Mouse (Mus musculus): ENCODE measurements around the gene Kcne2. TPM values are rescaled to one million over a fixed set of nuclear protein-coding genes. Genes with fewer than 3 reads are reported as not detected.
A peak's percentile ranks its signal among the peaks of the same experiment; 100 is the strongest.

Kcne2 gene
- 0.15 and 0.41 TPM in 2 replicates for polyA plus RNA-seq (2015; fragmentation: Nextera tagmentation; extraction: Ambion mirVana)

DNA sequence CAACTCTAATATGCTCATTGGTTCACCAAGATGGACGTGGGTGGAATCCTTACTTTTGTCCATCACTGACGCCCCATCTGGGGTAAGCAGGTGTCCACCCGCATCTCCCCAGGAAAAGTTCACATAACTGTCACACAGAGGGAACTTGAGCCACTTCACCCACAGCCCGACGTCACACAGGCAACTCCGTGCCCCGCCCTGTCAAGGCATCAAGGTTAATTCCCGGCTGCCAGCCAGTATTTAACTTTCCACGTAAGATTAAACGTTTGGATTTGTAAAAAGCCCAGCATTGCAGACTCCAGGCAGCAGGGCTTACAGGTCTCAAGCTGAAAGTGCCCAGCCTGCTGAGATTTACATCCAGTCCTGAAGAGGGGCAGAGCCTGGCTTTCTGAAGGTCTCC, at the start of gene Kcne2:
Gene Kcne2 (plus strand): TSS at position 289 of the 400 bp plus-strand sequence.
- Histone ChIP-seq H3K9ac (no peak within 1 kb of the TSS), H3K27me3 (peaks cover 3% of the 10 kb centered on the region; the same call in 1 of the 2 replicates), H3K9me3 (no peaks in the 10 kb centered on the region), H3K4me3 (no peak within 1 kb of the TSS), H3K27ac (no peak within 1 kb of the TSS), H3K4me2 (no peak within 1 kb of the TSS), H3K36me3 (no peaks in the 10 kb centered on the region), H3K4me1 (no peaks in the 10 kb centered on the region)
- no peak for ATAC-seq (ENCODE audit: insufficient number of reproducible peaks, insufficient read depth, low FRiP score, low TSS enrichment, low read depth)
- 56% methylated on average over 10 of the region's 10 CpGs for WGBS

DNA sequence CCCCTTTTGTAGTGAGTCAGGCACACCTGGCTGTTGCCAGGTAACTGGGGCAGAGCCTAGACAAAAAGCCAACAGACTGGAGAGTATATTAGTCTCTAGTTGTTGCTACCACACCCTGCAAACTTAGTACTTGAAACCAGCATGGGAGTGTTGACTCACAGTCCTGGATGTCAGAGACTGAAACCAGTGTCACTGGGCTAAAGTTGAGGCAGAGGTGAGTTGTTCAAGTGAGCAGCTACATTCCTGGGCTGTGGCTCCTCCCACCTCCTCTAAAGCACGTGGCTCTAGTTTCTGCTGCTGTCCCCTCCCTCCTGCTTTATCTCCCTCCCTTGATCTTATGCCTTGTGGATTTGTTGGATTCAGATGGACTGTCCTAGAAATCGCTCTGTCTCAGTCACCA, 46.3 kb upstream of the Kcne2 start:
- Histone ChIP-seq H3K27me3 (peaks cover 10% of the 10 kb centered on the region; the same call in 1 of the 2 replicates), H3K27ac (no peak overlapping the region), H3K36me3 (no peaks in the 10 kb centered on the region), H3K4me1 (peaks cover 18% of the 10 kb centered on the region), H3K4me2 (no peak overlapping the region), H3K9ac (no peak overlapping the region), H3K9me3 (no peaks in the 10 kb centered on the region), H3K4me3 (no peak overlapping the region)
- ATAC-seq (ENCODE audit: insufficient number of reproducible peaks, insufficient read depth, low FRiP score, low TSS enrichment, low read depth): no peak
- WGBS: 39% methylated on average over 2 of the region's 2 CpGs

DNA sequence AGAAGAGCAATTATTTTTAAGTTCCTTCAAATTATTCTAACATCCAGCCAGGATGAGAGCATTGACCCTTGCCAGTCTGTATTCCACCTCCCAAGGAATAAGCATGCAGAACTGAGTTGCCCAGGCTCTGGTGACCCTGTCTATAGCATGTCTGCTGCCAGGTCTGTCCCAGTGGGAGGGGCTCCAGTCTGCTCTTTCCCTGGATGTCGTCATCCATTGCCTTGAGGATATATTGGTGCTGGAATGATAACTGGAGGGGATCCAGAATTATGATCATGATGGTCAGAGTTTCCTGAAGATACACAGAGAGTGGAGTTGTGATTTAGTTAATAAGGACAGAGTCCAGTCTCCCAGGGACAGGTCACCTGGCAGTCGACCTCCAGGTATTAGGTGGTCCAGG, 45.2 kb upstream of the Kcne2 start:
- H3K4me3 ChIP-seq: no peak overlapping the region
- 65% methylated on average over 2 of the region's 2 CpGs for WGBS

DNA sequence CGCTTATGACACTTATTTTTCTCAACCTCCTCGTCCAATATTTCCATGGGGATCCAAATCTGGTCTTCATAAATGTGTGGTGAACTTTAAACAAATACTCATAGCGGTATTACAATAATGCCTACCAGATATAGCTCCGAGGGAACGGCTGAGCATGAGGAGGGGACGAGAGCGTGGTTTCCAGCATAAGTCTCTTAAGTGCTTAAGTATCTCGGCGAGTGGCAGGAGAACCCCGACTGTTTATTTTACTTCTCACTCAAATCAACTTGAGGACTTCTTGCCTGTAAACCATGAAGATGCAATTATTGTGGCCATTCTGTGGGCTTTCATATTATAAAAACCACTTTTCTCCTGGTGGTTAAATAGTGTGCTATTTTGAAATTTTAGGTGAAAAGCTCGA, 44.5 kb upstream of the Kcne2 start:
- Histone ChIP-seq H3K4me3 (no peak overlapping the region), H3K4me1 (peaks cover 18% of the 10 kb centered on the region), H3K27ac (peak overlapping the region; percentile 51; the same call in 1 of the 2 replicates), H3K9ac (no peak overlapping the region), H3K27me3 (peaks cover 18% of the 10 kb centered on the region), H3K36me3 (no peaks in the 10 kb centered on the region), H3K9me3 (no peaks in the 10 kb centered on the region), H3K4me2 (peak overlapping the region; percentile 39)
- no peak for ATAC-seq (ENCODE audit: insufficient number of reproducible peaks, insufficient read depth, low FRiP score, low TSS enrichment, low read depth)
- 33% methylated on average over 11 of the region's 11 CpGs for WGBS

More for the DNA sequence above, 45.2 kb upstream of the Kcne2 start:
- ATAC-seq (ENCODE audit: insufficient number of reproducible peaks, insufficient read depth, low FRiP score, low TSS enrichment, low read depth): no peak
- Histone ChIP-seq H3K27me3 (peaks cover 13% of the 10 kb centered on the region; the same call in 1 of the 2 replicates), H3K9me3 (no peaks in the 10 kb centered on the region), H3K4me1 (peaks cover 18% of the 10 kb centered on the region), H3K36me3 (no peaks in the 10 kb centered on the region), H3K9ac (no peak overlapping the region), H3K27ac (no peak overlapping the region), H3K4me2 (no peak overlapping the region)

DNA sequence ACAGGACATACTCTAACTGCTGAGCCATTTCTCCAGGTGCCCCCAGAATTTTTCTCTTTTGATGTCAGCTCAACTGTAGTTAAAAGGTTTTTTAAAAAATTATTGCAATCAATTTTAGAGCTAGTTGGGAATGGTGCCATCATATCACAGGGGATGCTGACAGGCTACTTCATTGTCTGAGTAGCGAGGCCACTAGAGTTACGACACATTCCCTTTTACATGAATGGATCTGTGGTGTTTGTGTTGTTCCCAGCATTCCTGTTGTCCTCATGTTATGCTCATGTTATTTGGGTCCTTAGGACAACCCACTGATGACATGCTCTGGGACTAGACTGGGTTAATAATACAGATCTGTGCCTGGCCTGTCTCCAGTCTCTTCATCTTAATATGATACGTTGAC, 42.5 kb upstream of the Kcne2 start:
- Histone ChIP-seq H3K4me2 (no peak overlapping the region), H3K9ac (no peak overlapping the region), H3K4me3 (no peak overlapping the region), H3K9me3 (no peaks in the 10 kb centered on the region), H3K36me3 (no peaks in the 10 kb centered on the region), H3K4me1 (peaks cover 31% of the 10 kb centered on the region), H3K27me3 (peaks cover 17% of the 10 kb centered on the region), H3K27ac (no peak overlapping the region)
- WGBS: 83% methylated on average over 3 of the region's 3 CpGs
- no peak for ATAC-seq (ENCODE audit: insufficient number of reproducible peaks, insufficient read depth, low FRiP score, low TSS enrichment, low read depth)

DNA sequence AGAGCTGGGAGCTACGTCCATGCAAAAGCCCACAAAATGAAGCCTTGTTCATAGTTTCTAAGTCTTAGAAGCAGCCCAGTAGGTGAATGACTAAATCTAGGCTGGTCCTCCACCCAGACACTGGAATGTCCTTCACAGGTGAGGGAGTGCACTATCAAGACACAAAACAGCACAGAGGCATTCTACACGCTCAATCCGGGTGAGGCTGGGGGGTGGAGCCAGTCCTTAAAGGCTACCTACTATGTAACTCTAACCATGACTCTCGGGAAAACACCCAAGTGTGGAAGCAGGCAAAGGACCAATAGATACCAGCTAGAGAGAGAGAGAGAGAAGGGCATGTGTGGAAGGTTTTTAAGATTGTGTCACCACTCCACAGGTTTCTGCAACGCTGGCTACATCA, 41.7 kb upstream of the Kcne2 start:
- no peaks in the 10 kb centered on the region for H3K9me3 ChIP-seq
- peaks cover 31% of the 10 kb centered on the region for H3K4me1 ChIP-seq
- H3K4me3 ChIP-seq: no peak overlapping the region
- no peak overlapping the region for H3K27ac ChIP-seq
- H3K36me3 ChIP-seq: no peaks in the 10 kb centered on the region
- no peak overlapping the region for H3K9ac ChIP-seq
- H3K4me2 ChIP-seq: no peak overlapping the region
- 81% methylated on average over 5 of the region's 5 CpGs for WGBS
- ATAC-seq (ENCODE audit: insufficient number of reproducible peaks, insufficient read depth, low FRiP score, low TSS enrichment, low read depth): no peak
- H3K27me3 ChIP-seq: peaks cover 17% of the 10 kb centered on the region

DNA sequence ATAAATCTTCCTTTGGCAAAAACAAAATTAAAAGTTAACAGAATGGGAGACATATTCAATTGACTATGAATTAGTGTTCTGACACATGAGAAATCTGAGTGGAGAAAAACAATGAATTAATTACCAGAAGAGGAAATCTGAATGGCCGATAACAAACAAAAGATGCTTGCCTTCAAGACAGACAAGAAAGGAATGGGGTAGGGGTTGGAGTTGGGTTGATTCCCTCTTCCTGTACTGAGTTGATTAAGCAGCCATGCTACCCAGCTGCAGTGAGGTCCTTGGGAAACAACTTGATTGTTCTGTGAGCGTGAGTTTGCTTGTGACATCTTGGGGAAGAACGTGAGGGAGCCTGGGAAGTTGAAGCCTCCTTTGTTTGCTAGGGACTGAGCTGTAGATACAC, 37.9 kb upstream of the Kcne2 start:
- no peaks in the 10 kb centered on the region for H3K9me3 ChIP-seq
- H3K4me3 ChIP-seq: no peak overlapping the region
- no peak overlapping the region for H3K9ac ChIP-seq
- H3K27ac ChIP-seq: no peak overlapping the region
- no peak overlapping the region for H3K4me2 ChIP-seq
- no peaks in the 10 kb centered on the region for H3K36me3 ChIP-seq
- ATAC-seq (ENCODE audit: insufficient number of reproducible peaks, insufficient read depth, low FRiP score, low TSS enrichment, low read depth): no peak
- 87% methylated on average over 3 of the region's 3 CpGs for WGBS
- peaks cover 13% of the 10 kb centered on the region for H3K4me1 ChIP-seq
- peaks cover 17% of the 10 kb centered on the region; the same call in 1 of the 2 replicates for H3K27me3 ChIP-seq

DNA sequence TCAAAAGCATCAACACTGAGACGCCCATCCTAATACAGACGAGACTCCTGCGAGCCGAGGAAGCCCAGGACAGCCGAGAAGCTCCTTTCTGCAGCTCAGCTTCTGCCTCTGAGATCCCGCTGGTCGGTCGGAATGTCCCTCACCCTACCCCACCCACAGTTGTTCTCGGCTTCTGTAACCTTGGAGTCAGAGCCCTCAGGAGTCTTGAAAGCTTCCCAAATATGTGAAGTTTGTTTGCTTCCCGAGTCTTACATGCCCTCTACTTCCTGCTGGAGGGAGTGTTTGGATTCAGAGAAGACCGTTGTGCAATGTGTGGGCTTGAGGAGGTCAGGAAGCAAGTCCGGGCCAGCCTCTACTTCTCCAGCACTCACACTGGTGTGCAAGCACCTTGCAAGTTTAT, 24.3 kb upstream of the Kcne2 start:
- no peak overlapping the region for H3K9ac ChIP-seq
- no peaks in the 10 kb centered on the region for H3K4me1 ChIP-seq
- no peak overlapping the region for H3K4me2 ChIP-seq
- peaks cover 5% of the 10 kb centered on the region; the same call in 1 of the 2 replicates for H3K27me3 ChIP-seq
- 73% methylated on average over 12 of the region's 12 CpGs for WGBS
- H3K36me3 ChIP-seq: no peaks in the 10 kb centered on the region
- no peaks in the 10 kb centered on the region for H3K9me3 ChIP-seq
- H3K27ac ChIP-seq: no peak overlapping the region
- no peak overlapping the region for H3K4me3 ChIP-seq
- ATAC-seq (ENCODE audit: insufficient number of reproducible peaks, insufficient read depth, low FRiP score, low TSS enrichment, low read depth): no peak

DNA sequence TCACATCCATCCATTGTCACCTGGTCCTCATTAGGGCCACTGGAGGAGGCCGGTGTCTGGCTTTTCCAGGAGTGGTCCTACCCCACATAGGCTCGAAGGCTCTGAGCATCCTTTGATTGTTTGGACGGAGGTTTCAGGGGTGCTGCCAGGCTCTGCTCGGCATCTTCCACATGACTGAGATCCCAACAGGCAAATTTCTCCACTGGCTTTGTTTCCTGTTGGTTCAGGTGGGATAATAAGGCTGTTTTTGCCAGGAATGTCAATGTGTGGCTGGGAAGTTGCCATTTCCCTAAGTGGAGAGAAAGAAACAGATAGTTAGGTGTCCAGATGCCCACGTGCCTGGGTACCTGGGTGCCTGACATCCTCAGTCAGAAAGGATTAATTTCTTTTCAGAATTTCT, 17.7 kb upstream of the Kcne2 start:
- Histone ChIP-seq H3K4me2 (no peak overlapping the region), H3K27ac (no peak overlapping the region), H3K4me1 (no peaks in the 10 kb centered on the region), H3K9me3 (no peaks in the 10 kb centered on the region), H3K36me3 (no peaks in the 10 kb centered on the region), H3K4me3 (no peak overlapping the region), H3K27me3 (no peaks in the 10 kb centered on the region), H3K9ac (no peak overlapping the region)
- WGBS: 61% methylated on average over 5 of the region's 5 CpGs
- no peak for ATAC-seq (ENCODE audit: insufficient number of reproducible peaks, insufficient read depth, low FRiP score, low TSS enrichment, low read depth)

DNA sequence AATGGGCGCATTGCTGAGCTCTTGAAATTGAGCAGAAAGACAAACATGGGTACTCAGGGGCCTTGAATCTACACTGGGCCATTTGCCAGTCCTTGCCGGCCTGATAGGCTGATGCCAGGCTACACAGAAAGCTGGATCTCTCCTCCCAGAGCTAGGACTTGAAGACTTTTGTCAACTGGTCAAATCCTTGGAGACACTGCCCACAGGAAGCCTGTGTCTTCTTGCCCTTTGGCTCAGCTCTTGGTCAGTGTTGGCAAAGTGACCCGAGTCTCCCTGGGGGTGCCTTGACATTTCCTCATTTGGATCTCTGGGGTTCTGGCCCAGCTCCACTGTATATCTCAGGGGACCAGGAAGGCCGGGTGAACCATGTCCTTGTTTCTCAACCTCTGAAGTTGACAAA, 16.7 kb upstream of the Kcne2 start:
- 89% methylated on average over 4 of the region's 4 CpGs for WGBS
- no peak for ATAC-seq (ENCODE audit: insufficient number of reproducible peaks, insufficient read depth, low FRiP score, low TSS enrichment, low read depth)
- Histone ChIP-seq H3K27ac (no peak overlapping the region), H3K27me3 (no peaks in the 10 kb centered on the region), H3K9ac (no peak overlapping the region), H3K4me1 (no peaks in the 10 kb centered on the region), H3K4me3 (no peak overlapping the region), H3K9me3 (no peaks in the 10 kb centered on the region), H3K4me2 (no peak overlapping the region), H3K36me3 (no peaks in the 10 kb centered on the region)

DNA sequence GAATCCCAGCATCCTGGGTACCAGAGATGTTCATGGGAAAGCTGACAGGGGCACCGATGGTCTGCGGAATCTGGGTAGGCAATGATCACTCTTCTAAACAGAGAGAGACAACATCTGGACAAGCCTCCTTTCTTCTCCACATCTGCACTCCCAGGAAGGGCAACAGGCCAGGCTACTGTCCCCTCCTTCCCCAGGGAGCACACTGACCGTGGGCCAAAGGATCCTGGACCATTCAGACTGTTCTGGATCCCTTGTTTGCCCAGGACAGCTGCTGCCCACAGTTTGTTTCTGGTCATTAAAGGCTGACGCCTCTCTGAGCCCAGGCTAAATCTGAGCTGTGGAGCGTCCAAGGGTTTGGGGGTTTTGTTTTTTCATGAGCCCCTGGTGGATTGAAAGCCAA, 9.5 kb upstream of the Kcne2 start:
- H3K4me2 ChIP-seq: no peak overlapping the region
- 0 out of 2 replicates have a peak, but pooled peaks cover 6% of the 10 kb centered on the region for H3K4me1 ChIP-seq

DNA sequence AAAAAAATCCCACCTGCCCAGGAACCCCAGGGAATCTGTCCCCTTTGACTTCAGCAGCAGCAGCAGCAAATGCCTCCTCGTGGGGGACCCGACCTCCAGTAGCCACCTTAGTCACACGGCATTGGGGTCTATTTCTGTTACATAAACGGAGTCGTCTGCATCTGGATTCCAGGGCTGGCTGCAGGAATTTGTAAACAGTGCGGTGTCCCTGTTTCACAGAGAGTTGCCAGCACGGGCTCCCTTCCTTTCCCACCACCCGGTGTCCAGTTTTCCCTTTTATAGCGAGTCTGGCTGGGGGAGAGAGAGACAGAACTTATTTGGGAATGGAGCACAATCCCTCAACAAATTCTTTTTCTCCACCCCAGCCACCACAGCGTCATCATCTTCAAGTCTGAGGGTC, 7.1 kb upstream of the Kcne2 start:
- H3K9me3 ChIP-seq: no peaks in the 10 kb centered on the region
- no peak overlapping the region for H3K4me3 ChIP-seq
- no peaks in the 10 kb centered on the region; the same call in 1 of the 2 replicates for H3K27me3 ChIP-seq
- no peak for ATAC-seq (ENCODE audit: insufficient number of reproducible peaks, insufficient read depth, low FRiP score, low TSS enrichment, low read depth)
- WGBS: 50% methylated on average over 10 of the region's 10 CpGs
- H3K36me3 ChIP-seq: no peaks in the 10 kb centered on the region
- H3K4me2 ChIP-seq: no peak overlapping the region
- no peak overlapping the region for H3K9ac ChIP-seq
- 0 out of 2 replicates have a peak, but pooled peaks cover 6% of the 10 kb centered on the region for H3K4me1 ChIP-seq
- H3K27ac ChIP-seq: no peak overlapping the region

More for the DNA sequence above, 9.5 kb upstream of the Kcne2 start:
- Histone ChIP-seq H3K27ac (no peak overlapping the region), H3K4me3 (no peak overlapping the region), H3K27me3 (no peaks in the 10 kb centered on the region; the same call in 1 of the 2 replicates), H3K36me3 (no peaks in the 10 kb centered on the region), H3K9ac (no peak overlapping the region), H3K9me3 (no peaks in the 10 kb centered on the region)
- ATAC-seq (ENCODE audit: insufficient number of reproducible peaks, insufficient read depth, low FRiP score, low TSS enrichment, low read depth): no peak
- WGBS: 65% methylated on average over 5 of the region's 5 CpGs
